Mouse (Mus musculus) hindbrain, embryonic 11.5 days (tissue): ENCODE results near the gene Myrf. TPM values are rescaled to one million over a fixed set of nuclear protein-coding genes. Genes with fewer than 3 reads are reported as not detected.

Experiments
- ATAC-seq: fragments of 200-750 bp; cut with Nextera tagmentation; 2 replicates; pipeline ENCODE4 v1.8.0; 2017; ENCODE audit warnings: mild to moderate bottlenecking, moderate TSS enrichment, moderate library complexity; ENCODE audit not compliant: low FRiP score
- DNase-seq: peaks from one replicate; pipeline ENCODE4 v3.0.0-alpha.2; 2015; ENCODE audit warnings: low spot score
- H3K27ac ChIP-seq: fragments of 300-500 bp; sonication (generic); 2 replicates; pipeline ENCODE4 v1.5.1; 2014; ENCODE audit warnings: mild to moderate bottlenecking, low read depth, low read length
- H3K27me3 ChIP-seq: fragments of 300-500 bp; sonication (generic); 2 replicates; pipeline ENCODE4 v1.6.1; 2014; ENCODE audit warnings: mild to moderate bottlenecking, low read length, moderate library complexity, mixed read lengths; ENCODE audit not compliant: control insufficient read depth, insufficient read depth
- H3K36me3 ChIP-seq: fragments of 300-500 bp; sonication (generic); 2 replicates; pipeline ENCODE4 v1.6.1; 2014; ENCODE audit warnings: mild to moderate bottlenecking, low read length, moderate library complexity, mixed read lengths; ENCODE audit not compliant: control insufficient read depth, insufficient read depth
- H3K4me1 ChIP-seq: fragments of 300-500 bp; sonication (generic); replicated peaks from 2 replicates; pipeline ENCODE4 v1.6.1; 2014; ENCODE audit warnings: low read length, mixed read lengths; ENCODE audit not compliant: control insufficient read depth, insufficient read depth
- H3K4me2 ChIP-seq: fragments of 300-500 bp; sonication (generic); replicated peaks from 2 replicates; pipeline ENCODE4 v1.6.1; 2014; ENCODE audit warnings: mild to moderate bottlenecking, low read depth, low read length
- H3K4me3 ChIP-seq: fragments of 300-500 bp; sonication (generic); 2 replicates; pipeline ENCODE4 v1.5.1; 2014; ENCODE audit warnings: low read depth, low read length
- H3K9ac ChIP-seq: fragments of 300-500 bp; sonication (generic); 2 replicates; pipeline ENCODE4 v1.6.1; 2014; ENCODE audit warnings: low read depth, low read length
- H3K9me3 ChIP-seq: fragments of 300-500 bp; sonication (generic); 2 replicates; pipeline ENCODE4 v1.6.1; 2016; ENCODE audit warnings: low read length; ENCODE audit not compliant: control insufficient read depth
- WGBS: fragments of 180-500 bp; shearing (Covaris S2); extraction: QIAGEN DNeasy Blood & Tissue Kit; methylation state at CpG from one replicate; pipeline ENCODE4 v1.1.7; 2014; 5-methylcytosine and 5-hydroxymethylcytosine counted together
- polyA plus RNA-seq: library from polyadenylated mRNA; unstranded; fragments of >200 nt; fragmentation: Nextera tagmentation; extraction: Ambion mirVana; gene quantifications from 2 replicates; pipeline ENCODE4 v1.2.1, GENCODE M21; 2014

The Myrf gene
- polyA plus RNA-seq, 1 experiment from 2014 or later, result 1.6 TPM

DNA sequence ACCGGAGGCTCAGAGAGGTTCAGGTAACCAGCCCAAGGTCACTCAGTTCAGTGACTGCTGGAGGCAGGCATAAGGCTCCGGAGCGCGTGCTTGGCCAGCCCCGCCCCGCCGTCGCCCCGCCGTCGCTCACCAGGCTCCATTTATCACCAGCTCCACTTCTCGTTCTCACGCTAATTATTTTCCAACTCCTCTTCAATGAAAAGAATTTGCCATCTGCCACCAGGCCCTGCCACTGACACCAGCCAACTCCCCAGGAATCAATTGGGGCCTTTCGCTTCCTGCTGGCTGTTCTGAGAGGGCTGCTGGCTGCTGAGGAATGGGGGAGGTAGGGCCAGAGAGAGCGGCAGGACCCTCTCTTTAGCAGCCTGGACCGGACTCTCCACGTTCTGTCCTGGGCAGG lies 36.8 kb upstream of the Myrf start:
- no peaks in the 10 kb centered on the region for H3K9me3 ChIP-seq
- peak; percentile 64 for DNase-seq
- under 1% methylated on average over 17 of the region's 17 CpGs for WGBS
- H3K4me1 ChIP-seq, result peaks cover 16% of the 10 kb centered on the region
- no peak overlapping the region for H3K4me3 ChIP-seq
- peaks cover 41% of the 10 kb centered on the region for H3K27me3 ChIP-seq
- no peak overlapping the region for H3K9ac ChIP-seq
- 0 out of 2 replicates have a peak overlapping the region, but pooled peaks have one; percentile 17 for H3K4me2 ChIP-seq
- H3K27ac ChIP-seq, result no peak overlapping the region
- no peaks in the 10 kb centered on the region for H3K36me3 ChIP-seq
- peak; percentile 71 for ATAC-seq

DNA sequence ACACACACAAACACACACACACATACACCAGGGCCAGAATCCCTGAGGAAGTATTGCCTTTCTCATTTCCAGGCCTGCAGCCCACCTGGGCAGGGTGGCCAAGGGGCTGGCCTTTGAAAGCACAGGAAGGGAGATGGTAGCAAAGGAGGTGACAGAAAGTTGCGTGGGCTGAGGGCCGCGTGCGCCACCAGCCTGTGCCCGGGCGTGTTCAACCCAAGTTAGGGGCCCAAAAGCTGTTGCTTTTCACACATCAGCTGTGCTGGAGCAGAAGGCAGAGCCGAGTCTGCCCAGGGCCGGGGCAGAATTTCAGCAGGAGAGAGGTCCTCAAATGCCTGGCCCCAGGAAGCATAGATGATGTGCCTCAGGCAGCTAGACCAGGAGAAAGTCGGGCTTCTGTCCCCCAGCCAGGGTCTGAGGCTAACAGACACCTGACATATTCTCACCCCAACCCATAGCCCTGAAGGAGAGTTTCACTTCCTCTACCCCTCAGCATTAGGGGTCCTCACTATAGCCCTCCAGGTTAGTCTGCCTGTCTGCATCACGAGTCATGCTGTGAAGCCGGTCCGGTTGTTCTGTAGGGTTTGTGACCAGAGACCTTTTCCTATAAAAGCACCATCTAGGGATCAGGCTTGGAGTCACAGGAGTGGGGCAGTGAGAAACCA lies 36.1 kb upstream of the Myrf start:
- H3K9ac ChIP-seq, result no peak overlapping the region
- H3K4me2 ChIP-seq, result no peak overlapping the region
- H3K36me3 ChIP-seq, result no peaks in the 10 kb centered on the region
- H3K9me3 ChIP-seq, result no peaks in the 10 kb centered on the region
- no peak overlapping the region for H3K27ac ChIP-seq
- no peak for ATAC-seq
- whole genome bisulfite sequencing, result 60% methylated on average over 12 of the region's 12 CpGs
- peaks cover 41% of the 10 kb centered on the region for H3K27me3 ChIP-seq
- peaks cover 16% of the 10 kb centered on the region for H3K4me1 ChIP-seq
- DNase-seq, result no peak
- H3K4me3 ChIP-seq, result no peak overlapping the region

DNA sequence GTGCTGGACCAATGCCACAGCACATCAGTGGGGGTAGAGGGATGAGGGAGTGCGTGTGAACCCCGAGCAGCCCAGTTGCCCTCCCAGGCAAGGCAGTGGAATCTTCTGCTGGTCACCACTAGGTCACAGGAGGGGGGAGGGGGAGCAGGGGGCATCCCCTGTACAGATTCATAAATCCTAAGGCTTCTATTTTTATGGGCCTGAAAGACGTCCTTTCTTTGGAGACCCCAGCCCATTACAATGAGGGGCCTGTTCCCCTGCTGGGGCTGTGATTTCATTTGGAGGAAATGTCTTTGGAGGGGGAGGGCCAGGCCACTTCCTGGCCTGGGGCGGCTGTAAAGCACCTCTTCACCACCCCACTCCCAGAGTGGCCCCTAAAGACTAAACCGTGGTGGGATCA lies 33.5 kb upstream of the Myrf start:
- no peak for DNase-seq
- WGBS, result 42% methylated on average over 5 of the region's 5 CpGs
- no peak overlapping the region for H3K4me3 ChIP-seq
- ATAC-seq, result no peak
- no peak overlapping the region for H3K9ac ChIP-seq
- peaks cover 16% of the 10 kb centered on the region for H3K4me1 ChIP-seq
- no peak overlapping the region for H3K4me2 ChIP-seq
- peaks cover 26% of the 10 kb centered on the region for H3K27me3 ChIP-seq
- H3K27ac ChIP-seq, result no peak overlapping the region
- H3K9me3 ChIP-seq, result no peaks in the 10 kb centered on the region
- no peaks in the 10 kb centered on the region for H3K36me3 ChIP-seq

DNA sequence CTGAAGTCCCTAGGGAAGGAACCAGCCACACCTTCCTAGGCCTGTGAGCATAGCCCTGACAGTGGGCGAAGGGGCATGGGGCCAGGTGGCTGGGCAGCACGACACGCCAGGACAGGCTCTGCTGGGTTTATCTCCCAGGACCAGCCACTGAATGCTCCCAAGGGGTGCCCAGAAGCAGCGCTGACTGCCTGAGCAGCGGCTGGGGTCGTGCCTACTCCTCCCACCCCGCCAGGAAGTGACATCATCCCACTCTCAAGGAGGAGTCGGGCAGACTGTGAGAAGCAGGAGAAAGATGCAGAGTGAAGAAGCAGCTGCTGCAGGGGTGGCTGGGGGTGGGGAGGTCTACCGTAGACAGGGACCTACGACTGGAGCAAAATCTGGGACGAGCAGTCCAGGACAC lies 32.2 kb upstream of the Myrf start:
- Histone ChIP-seq H3K4me2 (0 out of 2 replicates have a peak overlapping the region, but pooled peaks have one; percentile 29), H3K27ac (no peak overlapping the region), H3K27me3 (peaks cover 14% of the 10 kb centered on the region), H3K9me3 (no peaks in the 10 kb centered on the region), H3K36me3 (no peaks in the 10 kb centered on the region), H3K4me1 (peaks cover 8% of the 10 kb centered on the region), H3K4me3 (no peak overlapping the region), H3K9ac (no peak overlapping the region)
- DNase-seq, result peak; percentile 52
- 33% methylated on average over 11 of the region's 11 CpGs for WGBS
- ATAC-seq, result peak; percentile 56

DNA sequence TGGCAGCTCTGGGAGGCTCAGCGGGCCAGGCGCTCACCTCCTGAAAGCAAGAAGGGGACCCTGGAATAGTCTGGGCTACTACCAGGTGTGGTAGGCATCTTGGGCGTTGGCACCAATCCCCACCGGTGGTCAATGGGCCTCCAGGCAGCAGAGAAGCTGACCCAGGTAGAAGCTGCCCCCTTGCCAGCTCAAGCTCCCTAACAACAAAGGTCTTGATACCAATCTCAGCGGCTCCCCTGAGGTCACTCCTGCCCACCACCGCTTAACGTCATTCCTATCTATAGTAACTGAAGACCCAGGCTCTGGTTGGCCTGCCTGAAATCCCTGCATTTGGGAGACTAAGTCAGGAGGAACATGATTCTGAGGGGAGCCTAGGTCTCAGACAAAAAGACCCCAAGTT lies 31.0 kb upstream of the Myrf start:
- Histone ChIP-seq H3K36me3 (no peaks in the 10 kb centered on the region), H3K4me3 (no peak overlapping the region), H3K27ac (no peak overlapping the region), H3K4me2 (no peak overlapping the region), H3K9ac (no peak overlapping the region), H3K27me3 (peaks cover 15% of the 10 kb centered on the region), H3K4me1 (peaks cover 9% of the 10 kb centered on the region), H3K9me3 (no peaks in the 10 kb centered on the region)
- ATAC-seq (no peak), DNase-seq (no peak)
- WGBS, result 89% methylated on average over 7 of the region's 7 CpGs

DNA sequence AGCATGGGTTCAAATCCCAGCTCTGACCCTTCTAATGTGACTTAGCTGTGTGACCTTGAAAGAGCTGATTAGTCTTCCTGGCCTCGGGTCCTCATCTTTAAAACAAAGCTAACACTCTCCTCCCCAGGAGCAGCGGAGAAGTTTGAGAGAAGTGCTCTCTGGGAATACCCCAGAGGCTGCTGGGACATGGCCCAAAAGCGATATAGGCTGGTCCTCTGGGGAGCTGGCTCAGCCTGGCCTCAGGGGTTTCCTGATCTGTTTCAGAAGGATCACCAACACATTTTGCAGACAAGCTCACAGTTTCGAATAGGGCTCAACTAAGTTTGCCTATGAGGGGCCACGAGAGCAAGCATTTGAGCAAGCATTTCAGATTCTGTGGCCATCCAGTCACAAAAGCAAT lies 29.8 kb upstream of the Myrf start:
- H3K4me1 ChIP-seq, result peaks cover 9% of the 10 kb centered on the region
- H3K27ac ChIP-seq, result no peak overlapping the region
- no peak overlapping the region for H3K4me2 ChIP-seq
- DNase-seq (no peak), ATAC-seq (no peak)
- H3K9ac ChIP-seq, result no peak overlapping the region
- no peaks in the 10 kb centered on the region for H3K9me3 ChIP-seq
- H3K36me3 ChIP-seq, result no peaks in the 10 kb centered on the region
- H3K27me3 ChIP-seq, result peaks cover 6% of the 10 kb centered on the region
- no peak overlapping the region for H3K4me3 ChIP-seq
- 88% methylated on average over 5 of the region's 5 CpGs for WGBS

DNA sequence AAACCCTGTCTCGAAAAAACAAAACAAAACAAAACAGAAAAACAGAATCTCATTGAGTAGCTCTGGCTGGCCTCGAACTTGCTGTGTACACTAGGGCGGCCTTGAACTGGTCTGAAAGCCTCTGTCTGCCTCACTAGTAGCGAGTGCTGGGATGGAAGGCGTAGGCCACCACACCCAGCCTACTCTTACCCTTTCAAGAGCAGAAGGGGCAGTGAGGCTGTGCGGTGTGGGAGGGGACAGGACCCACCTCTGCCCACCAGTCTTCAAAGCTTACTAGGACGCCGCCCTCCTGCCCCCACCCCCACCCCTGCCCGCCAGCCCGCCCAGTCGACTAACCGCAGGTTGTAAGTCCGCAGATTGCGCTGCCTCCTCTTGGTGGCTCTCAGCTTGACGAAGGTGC lies 28.3 kb upstream of the Myrf start:
- Histone ChIP-seq H3K4me3 (no peak overlapping the region), H3K27me3 (peaks cover 6% of the 10 kb centered on the region), H3K4me1 (peaks cover 9% of the 10 kb centered on the region), H3K36me3 (no peaks in the 10 kb centered on the region), H3K27ac (no peak overlapping the region), H3K9me3 (no peaks in the 10 kb centered on the region), H3K9ac (no peak overlapping the region), H3K4me2 (no peak overlapping the region)
- ATAC-seq, result no peak
- 79% methylated on average over 15 of the region's 15 CpGs for WGBS
- DNase-seq, result no peak

DNA sequence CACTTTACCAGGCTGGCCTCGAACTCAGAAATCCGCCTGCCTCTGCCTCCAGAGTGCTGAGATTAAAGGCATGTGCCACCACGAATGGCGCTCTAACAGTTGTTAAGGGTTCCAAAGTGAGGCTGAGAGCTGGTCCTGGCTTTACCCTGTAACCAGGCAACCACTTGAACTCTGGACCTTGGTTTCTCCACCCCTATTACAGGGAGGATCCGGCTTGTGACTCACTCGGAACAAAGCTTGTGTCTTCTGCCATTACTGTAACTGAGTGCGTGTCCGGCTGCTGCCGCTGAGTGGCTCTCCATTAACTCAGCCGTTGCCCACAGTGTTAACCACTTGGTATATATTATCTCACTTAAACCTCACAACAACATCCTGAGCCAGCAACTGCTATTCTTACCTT lies 27.4 kb upstream of the Myrf start:
- Histone ChIP-seq H3K9ac (no peak overlapping the region), H3K9me3 (no peaks in the 10 kb centered on the region), H3K4me1 (peaks cover 8% of the 10 kb centered on the region), H3K4me2 (no peak overlapping the region), H3K36me3 (no peaks in the 10 kb centered on the region), H3K4me3 (no peak overlapping the region), H3K27ac (no peak overlapping the region), H3K27me3 (peaks cover 6% of the 10 kb centered on the region)
- 88% methylated on average over 10 of the region's 10 CpGs for WGBS
- ATAC-seq, result no peak
- DNase-seq, result no peak

DNA sequence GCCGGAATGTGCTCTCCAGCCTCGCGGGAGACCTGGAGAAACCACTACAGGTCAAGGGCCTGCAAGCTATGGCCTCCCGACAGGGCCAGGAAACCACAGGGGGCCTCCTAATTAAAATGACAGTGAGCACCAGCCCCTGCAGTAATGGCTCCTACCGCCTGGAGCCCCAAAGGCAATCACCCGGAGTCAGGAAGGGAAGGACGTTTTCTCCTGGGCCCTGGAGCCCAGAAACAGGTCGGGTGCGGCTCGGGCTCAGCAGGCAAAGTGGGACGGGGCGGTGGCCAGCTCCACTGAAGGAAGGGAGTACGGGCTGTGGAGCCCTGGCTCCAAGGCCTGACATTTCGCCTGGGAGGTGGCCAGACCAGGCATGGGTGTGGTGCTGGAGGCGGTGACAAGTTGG lies 26.5 kb upstream of the Myrf start:
- no peak overlapping the region for H3K4me2 ChIP-seq
- no peaks in the 10 kb centered on the region for H3K9me3 ChIP-seq
- peaks cover 5% of the 10 kb centered on the region for H3K4me1 ChIP-seq
- H3K4me3 ChIP-seq, result no peak overlapping the region
- peak overlapping the region; percentile 11; the same call in 1 of the 2 replicates for H3K9ac ChIP-seq
- H3K27me3 ChIP-seq, result peaks cover 6% of the 10 kb centered on the region
- DNase-seq (peak; percentile 44), ATAC-seq (peak; percentile 45; the same call in 1 of the 2 replicates)
- H3K27ac ChIP-seq, result 0 out of 2 replicates have a peak overlapping the region, but pooled peaks have one; percentile 42
- no peaks in the 10 kb centered on the region for H3K36me3 ChIP-seq
- WGBS, result 12% methylated on average over 15 of the region's 15 CpGs
